Mouse (Mus musculus) limb, embryonic 10.5 days (tissue): ENCODE measurements at regions not wholly inside any gene's neighbourhood (a gene's known extent, or its start where the extent isn't known, plus 50 kb on each side); places are given as distances from the start of the nearest gene placed in this dataset.
"Not testable (repeated sequence)": the region's sequence is repeated elsewhere in the genome, so short reads cannot be mapped to it uniquely, and the experiment has no call there.

Experiments used
- DNase-seq: peaks from one replicate; pipeline ENCODE4 v3.0.0-alpha.2; 2017; ENCODE audit warnings: low spot score
- H3K27ac ChIP-seq: fragments of 300-500 bp; sonication (generic); 2 replicates; pipeline ENCODE4 v1.5.1; 2016; ENCODE audit warnings: mild to moderate bottlenecking
- H3K27me3 ChIP-seq: fragments of 300-500 bp; sonication (generic); 2 replicates; pipeline ENCODE4 v1.6.1; 2016; ENCODE audit warnings: low read depth, mild to moderate bottlenecking; ENCODE audit not compliant: poor library complexity, severe bottlenecking
- H3K36me3 ChIP-seq: fragments of 300-500 bp; sonication (generic); 2 replicates; pipeline ENCODE4 v1.6.1; 2016; ENCODE audit warnings: mild to moderate bottlenecking, moderate library complexity
- H3K4me1 ChIP-seq: fragments of 300-500 bp; sonication (generic); 2 replicates; pipeline ENCODE4 v1.6.1; 2016
- H3K4me3 ChIP-seq: fragments of 300-500 bp; sonication (generic); 2 replicates; pipeline ENCODE4 v1.5.1; 2016; ENCODE audit warnings: mild to moderate bottlenecking, moderate library complexity
- H3K9me3 ChIP-seq: fragments of 300-500 bp; sonication (generic); replicated peaks from 2 replicates; pipeline ENCODE4 v1.6.1; 2016; ENCODE audit warnings: mild to moderate bottlenecking
- WGBS: fragments of 180-500 bp; shearing (Covaris S2); methylation state at CpG from one replicate; pipeline ENCODE4 v1.1.7; 2016; 5-methylcytosine and 5-hydroxymethylcytosine counted together

DNA sequence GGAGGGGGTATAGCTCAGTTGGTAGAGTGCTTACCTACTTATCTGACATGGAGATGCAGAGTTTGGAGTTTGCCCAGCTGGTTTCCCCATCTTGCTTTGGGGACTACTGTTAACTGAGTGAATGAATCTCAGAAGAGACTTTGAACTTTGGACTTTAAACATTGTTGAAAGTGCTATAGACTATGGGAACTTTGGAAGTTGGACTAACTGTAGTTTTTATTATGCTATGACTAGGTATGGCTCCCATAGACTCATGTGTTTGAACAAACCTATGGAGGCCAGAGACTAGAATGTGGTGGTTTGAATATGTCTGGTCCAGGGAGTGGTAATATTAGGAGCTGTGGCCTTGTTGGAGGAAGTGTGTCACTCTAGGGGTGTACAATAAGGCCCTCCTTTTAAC is 84.8 kb upstream of the Mad2l1 start:
- H3K27ac ChIP-seq, H3K4me1 ChIP-seq, H3K9me3 ChIP-seq, H3K36me3 ChIP-seq, H3K4me3 ChIP-seq, H3K27me3 ChIP-seq, DNase-seq: not testable (repeated sequence)

DNA sequence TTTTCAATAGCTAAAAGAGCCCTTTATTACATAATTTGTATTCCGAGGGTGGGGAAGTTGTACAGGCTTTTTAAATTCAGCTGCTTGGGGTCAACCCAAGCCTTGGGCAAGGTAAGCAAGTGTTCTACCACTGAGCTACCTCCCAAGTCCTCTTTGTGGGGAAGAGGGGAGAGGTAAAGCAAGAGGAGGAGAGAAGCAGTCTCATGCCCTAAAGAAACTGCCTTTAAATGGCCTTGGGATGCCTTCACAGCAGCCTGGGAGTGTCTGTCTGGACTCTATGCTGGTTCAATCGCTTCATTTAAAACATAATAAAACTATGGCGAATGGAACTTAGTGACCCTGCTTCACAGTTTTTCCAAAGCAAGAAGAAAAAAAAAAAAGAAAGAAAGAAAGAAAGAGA is 77.0 kb upstream of the Mad2l1 start:
- 86% methylated on average over 3 of the region's 3 CpGs for WGBS
- Histone ChIP-seq H3K36me3 (no peaks in the 10 kb centered on the region), H3K4me1 (no peaks in the 10 kb centered on the region), H3K4me3 (no peak overlapping the region), H3K27ac (no peak overlapping the region), H3K27me3 (no peaks in the 10 kb centered on the region), H3K9me3 (no peaks in the 10 kb centered on the region)
- DNase-seq, result no peak

DNA sequence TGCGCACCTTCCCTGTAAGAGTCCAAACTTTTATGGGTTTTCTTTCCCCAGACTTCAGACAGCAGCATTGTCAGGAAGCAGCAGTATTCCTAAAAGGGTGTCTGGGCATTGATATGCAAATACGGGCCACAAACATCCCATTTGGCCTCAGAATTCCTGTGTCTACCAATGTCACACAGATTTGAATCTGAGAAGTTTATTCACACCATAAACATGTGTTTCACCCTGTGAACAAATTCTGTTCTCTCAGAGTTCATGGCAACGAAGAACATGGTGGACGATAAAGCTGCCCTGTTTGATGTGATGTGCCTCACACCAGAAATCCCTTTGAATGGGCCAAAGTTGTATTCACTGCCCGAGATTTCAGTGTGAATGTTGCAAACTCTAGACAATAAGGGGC is 70.7 kb upstream of the Mad2l1 start:
- Histone ChIP-seq H3K9me3 (no peaks in the 10 kb centered on the region), H3K36me3 (no peaks in the 10 kb centered on the region), H3K27me3 (no peaks in the 10 kb centered on the region), H3K4me1 (no peaks in the 10 kb centered on the region), H3K27ac (no peak overlapping the region), H3K4me3 (no peak overlapping the region)
- no peak for DNase-seq
- WGBS, result 81% methylated on average over 4 of the region's 5 CpGs

GRCm38 (mm10) chr6:66465137-66465853 is 69.9 kb upstream of the Mad2l1 start:
- Histone ChIP-seq H3K9me3 (no peaks in the 10 kb centered on the region), H3K27me3 (no peaks in the 10 kb centered on the region), H3K4me3 (no peak overlapping the region), H3K27ac (no peak overlapping the region), H3K36me3 (no peaks in the 10 kb centered on the region), H3K4me1 (no peaks in the 10 kb centered on the region)
- WGBS, result 79% methylated on average over 11 of the region's 11 CpGs
- no peak for DNase-seq

- H3K9me3 ChIP-seq, result no peaks in the 10 kb centered on the region
- H3K4me1 ChIP-seq, result no peaks in the 10 kb centered on the region; the same call in 1 of the 2 replicates
- no peak overlapping the region for H3K4me3 ChIP-seq
- no peaks in the 10 kb centered on the region for H3K36me3 ChIP-seq
- DNase-seq, result no peak
- no peaks in the 10 kb centered on the region for H3K27me3 ChIP-seq
- no peak overlapping the region for H3K27ac ChIP-seq
- 36% methylated on average over 3 of the region's 3 CpGs for WGBS
Observed at GRCm38 (mm10) chr6:66466757-66467156, 68.4 kb upstream of the Mad2l1 start.

DNA sequence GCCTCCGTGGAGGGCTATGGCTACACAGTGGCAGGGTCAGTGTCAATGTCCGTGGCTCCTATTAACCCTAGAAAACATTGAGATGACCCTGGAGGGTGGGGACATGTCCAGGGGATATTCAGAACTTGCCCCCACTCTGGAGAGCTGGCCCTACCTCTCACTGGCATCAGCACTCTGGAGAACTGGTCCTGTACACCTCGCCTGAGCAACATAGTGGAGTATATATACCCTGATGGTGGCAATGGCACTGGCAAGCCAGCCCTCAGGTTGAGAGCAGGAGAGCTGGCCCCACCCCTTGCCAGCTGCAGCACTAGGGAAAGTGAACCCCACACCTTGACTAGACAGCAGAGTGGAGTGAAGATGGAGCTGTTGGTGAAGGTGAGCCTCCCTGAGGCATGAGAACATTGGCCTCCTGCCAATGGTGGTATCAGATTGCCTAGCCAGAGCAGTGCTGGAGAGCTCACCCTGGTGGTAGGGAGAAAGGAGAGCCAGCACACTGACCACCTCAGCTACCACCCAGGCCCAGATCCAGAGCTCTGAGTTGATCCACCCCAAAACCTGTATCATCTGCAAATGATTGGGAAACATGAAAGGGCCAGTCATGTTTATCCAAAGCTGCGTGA is 64.5 kb upstream of the Mad2l1 start:
- H3K4me3 ChIP-seq, result no peak overlapping the region
- no peak for DNase-seq
- H3K36me3 ChIP-seq, result no peaks in the 10 kb centered on the region
- H3K4me1 ChIP-seq, result no peaks in the 10 kb centered on the region; the same call in 1 of the 2 replicates
- no peaks in the 10 kb centered on the region for H3K9me3 ChIP-seq
- no peaks in the 10 kb centered on the region for H3K27me3 ChIP-seq
- WGBS, result 88% methylated on average over 4 of the region's 4 CpGs
- no peak overlapping the region for H3K27ac ChIP-seq

DNA sequence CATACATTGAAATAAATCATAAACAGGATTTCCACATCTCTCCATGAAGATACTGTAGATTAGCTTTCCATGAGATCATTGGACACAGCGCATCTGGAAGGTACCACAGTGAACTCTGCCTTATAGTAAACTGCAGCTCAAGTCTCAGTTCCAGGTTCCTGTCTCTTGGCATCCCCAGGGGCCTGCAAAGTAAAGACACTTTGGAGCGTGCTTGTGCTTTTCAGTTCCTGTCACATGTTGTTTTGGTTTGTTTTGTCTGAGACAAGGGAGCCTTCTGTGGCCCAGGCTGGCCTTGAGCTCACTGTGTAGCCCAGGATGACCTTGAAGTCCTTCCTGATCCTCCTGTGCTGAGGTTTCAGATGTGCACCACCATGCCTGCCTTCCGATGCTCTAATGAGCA is 63.4 kb upstream of the Mad2l1 start:
- Histone ChIP-seq H3K9me3 (no peaks in the 10 kb centered on the region), H3K4me3 (no peak overlapping the region), H3K4me1 (peaks cover 3% of the 10 kb centered on the region; the same call in 1 of the 2 replicates), H3K27ac (no peak overlapping the region), H3K36me3 (no peaks in the 10 kb centered on the region), H3K27me3 (no peaks in the 10 kb centered on the region)
- no peak for DNase-seq
- WGBS, result 77% methylated on average over 3 of the region's 3 CpGs

DNA sequence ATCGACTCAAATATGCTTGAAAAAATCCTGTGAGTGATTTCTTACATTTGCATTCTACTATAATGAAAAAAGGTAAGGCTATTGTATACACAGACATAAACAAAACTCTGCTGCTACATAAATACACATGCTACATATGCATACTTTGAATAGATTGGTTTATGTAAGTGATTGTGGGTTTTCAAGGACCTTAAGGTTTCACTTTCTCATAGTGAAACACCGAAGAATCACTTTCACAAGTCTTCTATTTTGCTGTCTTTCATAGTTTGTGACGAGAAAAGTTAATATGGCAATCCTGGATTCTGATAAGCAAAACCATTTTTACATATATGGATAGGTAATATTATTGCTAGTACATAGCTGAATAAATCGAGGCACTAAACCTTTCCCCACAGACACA is 62.5 kb upstream of the Mad2l1 start:
- no peak for DNase-seq
- no peak overlapping the region for H3K4me3 ChIP-seq
- no peak overlapping the region for H3K27ac ChIP-seq
- peaks cover 3% of the 10 kb centered on the region; the same call in 1 of the 2 replicates for H3K4me1 ChIP-seq
- WGBS, result 85% methylated on average over 4 of the region's 4 CpGs
- H3K27me3 ChIP-seq, result no peaks in the 10 kb centered on the region
- H3K9me3 ChIP-seq, result no peaks in the 10 kb centered on the region
- no peaks in the 10 kb centered on the region for H3K36me3 ChIP-seq

GRCm38 (mm10) chr6:66477575-66477974 is 57.6 kb upstream of the Mad2l1 start:
- whole genome bisulfite sequencing, result 26% methylated on average over 5 of the region's 5 CpGs
- no peak overlapping the region for H3K27ac ChIP-seq

GRCm38 (mm10) chr6:66478326-66478964 is 56.7 kb upstream of the Mad2l1 start:
- no peaks in the 10 kb centered on the region for H3K27me3 ChIP-seq
- peaks cover 10% of the 10 kb centered on the region; the same call in 1 of the 2 replicates for H3K4me1 ChIP-seq
- no peaks in the 10 kb centered on the region for H3K36me3 ChIP-seq
- no peaks in the 10 kb centered on the region for H3K9me3 ChIP-seq
- no peak for DNase-seq
- no peak overlapping the region for H3K4me3 ChIP-seq
- 15% methylated on average over 4 of the region's 4 CpGs for WGBS
- H3K27ac ChIP-seq, result no peak overlapping the region

More at GRCm38 (mm10) chr6:66477575-66477974, 57.6 kb upstream of the Mad2l1 start:
- DNase-seq, result no peak
- Histone ChIP-seq H3K9me3 (no peaks in the 10 kb centered on the region), H3K27me3 (no peaks in the 10 kb centered on the region), H3K4me1 (peaks cover 10% of the 10 kb centered on the region; the same call in 1 of the 2 replicates), H3K36me3 (no peaks in the 10 kb centered on the region), H3K4me3 (no peak overlapping the region)

GRCm38 (mm10) chr6:66479576-66479975 is 55.6 kb upstream of the Mad2l1 start:
- WGBS, result 21% methylated on average over 5 of the region's 5 CpGs
- Histone ChIP-seq H3K27me3 (no peaks in the 10 kb centered on the region), H3K9me3 (no peaks in the 10 kb centered on the region), H3K4me3 (no peak overlapping the region), H3K4me1 (peaks cover 10% of the 10 kb centered on the region; the same call in 1 of the 2 replicates), H3K36me3 (no peaks in the 10 kb centered on the region), H3K27ac (no peak overlapping the region)
- DNase-seq, result no peak

DNA sequence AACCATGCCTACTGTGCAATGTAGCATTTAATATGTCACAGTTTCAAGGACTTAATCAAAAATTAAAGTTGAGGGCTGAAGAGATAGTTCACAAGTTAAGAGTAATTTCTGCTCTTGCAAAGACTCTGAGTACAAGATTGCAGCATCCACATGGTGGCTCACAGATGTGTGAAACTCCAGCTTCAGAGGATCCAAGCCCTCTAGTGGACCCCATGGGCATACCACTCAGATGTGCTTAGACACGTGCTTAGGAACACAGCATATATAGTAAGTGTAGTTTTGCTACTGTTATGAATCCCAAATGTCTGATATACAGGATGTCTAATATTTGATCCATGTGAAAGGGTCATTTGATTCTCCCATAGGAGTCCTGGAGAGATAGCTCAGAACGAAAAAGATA is 55.0 kb upstream of the Mad2l1 start:
- Histone ChIP-seq H3K4me3 (no peak overlapping the region), H3K27me3 (no peaks in the 10 kb centered on the region), H3K36me3 (no peaks in the 10 kb centered on the region), H3K4me1 (peaks cover 10% of the 10 kb centered on the region; the same call in 1 of the 2 replicates), H3K27ac (no peak overlapping the region), H3K9me3 (no peaks in the 10 kb centered on the region)
- DNase-seq, result no peak
- WGBS, result 65% methylated on average over 2 of the region's 2 CpGs

DNA sequence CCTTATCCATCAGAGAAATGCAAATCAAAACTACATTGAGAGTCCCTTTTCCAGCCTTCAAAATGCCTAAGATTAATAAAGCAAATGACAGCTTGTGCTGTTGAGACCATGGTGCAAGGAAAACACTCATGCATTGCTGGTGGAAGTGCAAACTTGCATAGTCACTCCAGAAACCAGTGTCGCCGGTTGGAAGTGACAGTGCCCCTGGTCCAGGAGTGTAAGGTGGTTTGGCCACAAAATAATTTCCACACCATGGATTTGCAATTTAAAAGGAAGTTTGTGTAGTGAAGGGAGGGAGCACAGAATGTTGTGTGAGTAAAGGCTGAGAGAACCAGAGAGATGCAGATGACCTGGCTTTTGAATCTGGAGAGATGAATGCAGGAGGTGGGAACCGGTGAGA is 52.4 kb upstream of the Mad2l1 start:
- no peak for DNase-seq
- no peak overlapping the region for H3K27ac ChIP-seq
- WGBS, result 93% methylated on average over 3 of the region's 3 CpGs

More for the DNA sequence above, 52.4 kb upstream of the Mad2l1 start:
- Histone ChIP-seq H3K27me3 (no peaks in the 10 kb centered on the region), H3K9me3 (no peaks in the 10 kb centered on the region), H3K36me3 (no peaks in the 10 kb centered on the region), H3K4me1 (peaks cover 7% of the 10 kb centered on the region; the same call in 1 of the 2 replicates), H3K4me3 (no peak overlapping the region)
